Mouse (Mus musculus) bone marrow macrophage, adult 2 months (primary cell): ENCODE results near the gene Pole4. TPM values are rescaled to one million over a fixed set of nuclear protein-coding genes. Genes with fewer than 3 reads are reported as not detected.
"Not testable (repeated sequence)": the region's sequence is repeated elsewhere in the genome, so short reads cannot be mapped to it uniquely, and the experiment has no call there.

Experiments
- H3K27ac ChIP-seq: 2 replicates; pipeline ENCODE4 v1.5.1; 2012; ENCODE audit warnings: low read depth, low read length; ENCODE audit not compliant: insufficient read depth
- H3K4me1 ChIP-seq: 2 replicates; pipeline ENCODE4 v1.6.1; 2012; ENCODE audit warnings: low read length; ENCODE audit not compliant: control insufficient read depth, insufficient read depth
- H3K4me3 ChIP-seq: 2 replicates; pipeline ENCODE4 v1.5.1; 2012; ENCODE audit warnings: mild to moderate bottlenecking, low read length, moderate library complexity; ENCODE audit not compliant: insufficient read depth
- CTCF ChIP-seq: IDR thresholded peaks from 2 replicates; pipeline ENCODE4 v1.5.1; 2012; ENCODE audit warnings: low read depth, mild to moderate bottlenecking, low read length, moderate library complexity
- POLR2A ChIP-seq: IDR thresholded peaks from 2 replicates; pipeline ENCODE4 v1.6.1; 2012; ENCODE audit warnings: mild to moderate bottlenecking, low read depth, low read length, borderline replicate concordance
- polyA plus RNA-seq: library from polyadenylated mRNA; stranded (reverse); fragments of >200 nt; gene quantifications from 2 replicates; pipeline ENCODE4 v1.2.4, GENCODE M21; 2012; ENCODE audit not compliant: missing spikeins, insufficient read depth, insufficient read length

Pole4 gene
- polyA plus RNA-seq, 1 experiment, result 34.8 TPM

DNA sequence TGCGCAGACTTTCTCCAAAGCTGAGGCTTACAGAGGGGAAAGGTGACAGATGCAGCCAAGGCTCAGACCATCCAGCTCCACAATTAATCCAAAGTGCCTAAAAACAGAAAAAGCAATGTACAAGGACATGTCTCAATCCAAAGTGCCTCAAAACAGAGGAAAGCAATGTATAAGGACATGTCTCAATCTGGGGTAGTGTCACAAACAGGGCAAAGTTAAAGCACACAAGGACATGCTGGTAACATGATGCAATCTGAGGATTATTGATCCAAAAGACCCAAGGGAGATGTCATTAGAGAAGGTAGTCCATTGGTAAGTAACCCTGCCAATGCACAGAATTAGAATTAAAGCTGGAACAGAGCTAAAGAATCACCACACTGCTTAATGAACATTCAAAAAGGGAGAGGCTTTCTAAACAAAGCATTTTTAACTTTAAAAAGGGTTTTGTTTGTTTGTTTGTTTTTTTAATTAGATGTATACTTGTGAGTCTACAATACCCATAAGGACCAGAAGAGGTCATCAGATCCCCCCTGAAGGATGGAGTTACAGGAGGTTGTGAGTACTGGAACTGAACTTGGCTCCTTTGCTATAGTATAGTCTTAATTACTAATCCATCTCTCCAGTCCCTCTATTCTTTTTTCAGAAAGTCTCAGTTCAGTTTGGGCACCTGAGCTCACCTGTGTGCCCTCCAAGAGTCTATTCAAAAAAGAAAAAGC is 57.1 kb downstream of the Pole4 start:
- Histone ChIP-seq H3K27ac (no peak overlapping the region), H3K4me1 (peaks cover 11% of the 10 kb centered on the region; the same call in 1 of the 2 replicates), H3K4me3 (no peak overlapping the region)
- TF ChIP-seq CTCF (no peak), POLR2A (no peak)

DNA sequence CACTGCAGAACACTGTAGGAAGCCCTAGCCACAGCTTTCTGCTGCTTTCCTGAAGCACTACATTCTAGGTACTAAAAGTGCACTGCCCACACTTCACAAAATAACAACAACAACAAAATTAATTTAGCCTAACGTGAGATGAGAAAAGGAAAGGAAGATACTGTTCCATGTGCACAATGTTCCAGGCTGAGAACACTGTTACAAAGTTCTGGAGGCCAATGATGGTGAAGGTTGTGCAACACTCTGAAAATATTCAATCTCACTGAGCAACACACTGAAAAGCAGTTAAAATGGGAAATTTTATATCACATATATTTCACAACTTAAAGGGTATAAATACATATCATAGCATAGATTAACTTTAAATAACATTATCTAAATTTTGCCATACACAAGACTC is 58.2 kb downstream of the Pole4 start:
- no peak overlapping the region for H3K4me3 ChIP-seq
- no peak overlapping the region for H3K27ac ChIP-seq
- TF ChIP-seq POLR2A, result no peak
- no peak for TF ChIP-seq CTCF
- H3K4me1 ChIP-seq, result peaks cover 11% of the 10 kb centered on the region; the same call in 1 of the 2 replicates

DNA sequence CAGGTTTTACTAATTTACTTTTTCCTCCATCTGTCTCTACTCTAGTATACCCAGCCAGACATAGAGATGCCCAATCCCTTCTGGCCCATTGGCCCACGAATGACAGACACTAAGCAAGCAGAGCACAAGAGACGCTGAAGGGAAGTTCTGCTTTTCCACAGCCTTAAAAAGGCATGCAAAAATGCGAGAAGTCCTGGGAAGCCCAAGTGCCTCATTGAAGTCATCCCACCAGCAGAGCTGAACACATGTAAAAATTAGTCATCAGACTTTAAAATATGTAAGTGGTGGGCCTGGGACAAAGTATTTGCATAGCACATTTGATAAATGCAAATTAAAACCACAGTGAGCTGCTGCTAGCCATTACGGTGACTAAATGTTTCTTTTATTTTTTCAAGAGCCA is 65.1 kb downstream of the Pole4 start:
- H3K27ac ChIP-seq, result no peak overlapping the region
- H3K4me1 ChIP-seq, result peaks cover 5% of the 10 kb centered on the region; the same call in 1 of the 2 replicates
- H3K4me3 ChIP-seq, result no peak overlapping the region
- TF ChIP-seq CTCF (no peak), POLR2A (no peak)

DNA sequence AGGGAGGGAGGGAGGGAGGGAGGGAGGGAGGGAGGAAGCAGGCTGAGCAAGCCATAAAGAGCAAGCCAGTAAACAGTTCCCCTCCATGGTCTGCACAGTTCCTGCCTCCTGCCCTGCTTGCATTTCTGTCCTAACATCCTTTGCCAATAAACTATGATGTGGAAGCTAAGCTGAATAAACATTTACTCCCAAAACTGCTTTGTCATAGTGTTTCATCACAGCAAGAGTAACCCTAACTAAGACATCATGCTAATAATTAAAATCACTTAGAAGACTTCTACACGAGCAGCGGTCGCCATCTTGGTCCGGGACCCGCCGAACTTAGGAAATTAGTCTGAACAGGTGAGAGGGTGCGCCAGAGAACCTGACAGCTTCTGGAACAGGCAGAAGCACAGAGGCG is 79.8 kb downstream of the Pole4 start:
- not testable (repeated sequence) for H3K27ac ChIP-seq, H3K4me1 ChIP-seq

DNA sequence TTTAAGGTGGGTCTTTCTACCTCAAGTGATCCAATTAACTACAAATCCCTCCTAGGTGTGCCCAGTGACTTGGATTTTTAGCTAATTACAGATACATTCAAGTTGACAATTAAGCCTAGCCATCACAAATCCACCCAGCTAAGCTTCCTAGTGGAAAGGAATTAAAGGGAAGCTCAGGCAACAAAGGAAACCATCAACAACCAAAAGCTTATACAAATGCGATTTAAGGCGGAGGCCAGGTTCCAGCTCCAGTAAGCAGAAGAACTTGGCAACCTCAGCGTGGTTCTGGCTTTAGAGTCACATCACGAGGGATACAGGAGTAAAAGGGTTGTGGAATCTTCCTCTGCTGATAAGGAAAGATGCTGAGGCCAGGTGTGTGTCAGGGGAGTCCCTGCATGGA is 92.0 kb downstream of the Pole4 start:
- no peak for TF ChIP-seq CTCF
- no peak for TF ChIP-seq POLR2A
- Histone ChIP-seq H3K27ac (no peak overlapping the region), H3K4me1 (no peaks in the 10 kb centered on the region), H3K4me3 (no peak overlapping the region)

More for the DNA sequence above, 79.8 kb downstream of the Pole4 start:
- H3K4me3 ChIP-seq, result not testable (repeated sequence)

DNA sequence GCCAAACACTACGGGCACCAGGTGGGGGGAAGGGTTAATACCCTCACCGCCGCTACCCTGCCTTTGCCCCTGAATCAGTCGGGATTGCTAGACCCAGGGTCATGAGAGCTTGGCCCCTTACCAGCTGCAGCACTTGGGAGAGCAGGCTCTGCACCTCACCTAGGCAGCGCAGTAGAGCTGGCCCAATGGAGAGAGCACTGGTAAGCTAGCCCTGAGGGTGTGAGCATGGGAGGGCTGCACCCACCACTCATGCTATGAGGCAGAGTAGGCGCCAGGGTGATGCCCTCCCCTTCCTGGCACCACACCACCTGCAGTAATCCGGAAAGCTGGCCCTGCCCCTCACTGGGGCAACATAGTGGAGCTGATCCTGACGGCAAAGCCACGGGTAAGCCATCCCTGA is 94.1 kb downstream of the Pole4 start:
- Histone ChIP-seq H3K4me3 (no peak overlapping the region), H3K27ac (no peak overlapping the region), H3K4me1 (no peaks in the 10 kb centered on the region)
- TF ChIP-seq POLR2A (no peak), CTCF (no peak)

DNA sequence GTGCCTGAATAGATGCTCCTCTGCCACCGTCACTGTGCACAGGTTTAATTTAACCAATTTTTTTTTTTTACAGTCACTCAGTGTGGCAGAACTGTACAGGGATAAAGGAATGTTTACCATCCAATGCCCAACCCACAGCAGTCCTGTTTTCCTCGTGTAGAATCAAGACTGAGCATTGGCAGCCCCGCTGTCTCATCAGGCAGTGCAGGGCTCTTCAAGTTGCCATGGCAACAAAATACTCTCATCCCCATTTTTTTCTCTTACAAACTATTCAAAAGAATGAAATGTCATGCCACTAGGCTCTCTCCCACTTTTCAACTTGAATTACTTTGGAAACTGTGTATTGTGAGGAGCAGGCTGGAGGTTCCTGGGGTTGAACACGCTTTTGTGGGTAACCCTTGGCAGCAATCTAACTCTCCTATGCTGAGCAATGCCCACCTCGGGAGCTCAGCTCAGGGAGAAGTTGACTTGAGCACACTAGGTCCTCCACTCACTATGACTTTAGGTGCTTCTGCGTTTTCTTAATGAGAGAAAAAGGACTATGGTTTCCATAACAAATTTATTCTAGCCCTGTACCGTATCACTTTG is 95.7 kb downstream of the Pole4 start:
- Histone ChIP-seq H3K4me3 (no peak overlapping the region), H3K27ac (no peak overlapping the region), H3K4me1 (no peaks in the 10 kb centered on the region)
- no peak for TF ChIP-seq CTCF
- no peak for TF ChIP-seq POLR2A

DNA sequence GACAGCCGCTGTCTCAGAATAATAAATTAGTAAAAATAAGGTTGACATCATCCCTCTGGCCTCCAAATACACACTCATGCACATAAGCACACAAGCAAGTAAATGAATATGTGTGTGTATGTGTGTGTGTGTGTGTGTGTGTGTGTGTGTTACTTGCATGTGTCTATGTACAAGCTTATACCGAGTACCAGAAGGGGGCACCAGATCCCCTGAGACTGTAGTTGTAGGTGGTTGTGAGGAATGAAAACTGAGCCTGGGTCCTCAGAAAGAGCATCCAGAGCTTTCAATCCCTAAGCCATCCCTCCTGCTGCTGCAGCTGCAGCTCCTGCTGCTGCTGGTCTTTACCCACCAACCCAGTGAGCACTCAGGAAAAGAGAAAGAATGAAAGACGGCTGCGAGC is 96.4 kb downstream of the Pole4 start:
- TF ChIP-seq CTCF, result no peak
- TF ChIP-seq POLR2A, result no peak
- Histone ChIP-seq H3K4me1 (no peaks in the 10 kb centered on the region), H3K4me3 (no peak overlapping the region), H3K27ac (no peak overlapping the region)

DNA sequence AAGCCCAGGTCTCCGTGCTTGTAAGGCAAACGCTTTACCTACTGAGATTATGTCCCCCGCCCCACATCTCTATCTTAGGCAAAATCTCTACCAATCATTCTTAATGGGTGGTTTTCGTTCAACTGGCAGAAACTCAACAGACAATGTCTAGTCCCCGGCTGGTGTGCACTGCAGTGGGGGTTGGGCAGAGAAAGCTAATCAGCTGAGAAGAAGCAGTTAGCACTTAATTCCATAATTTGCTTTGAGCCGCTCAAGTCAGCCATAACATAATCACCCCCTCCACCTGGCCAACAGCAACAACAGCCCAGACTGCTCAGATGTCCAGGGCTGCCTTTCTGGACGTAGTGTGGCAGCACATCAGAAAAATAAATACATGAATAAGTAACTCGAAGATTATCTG is 100.4 kb downstream of the Pole4 start:
- Histone ChIP-seq H3K4me3 (no peak overlapping the region), H3K4me1 (no peaks in the 10 kb centered on the region), H3K27ac (no peak overlapping the region)
- TF ChIP-seq CTCF (no peak), POLR2A (no peak)

DNA sequence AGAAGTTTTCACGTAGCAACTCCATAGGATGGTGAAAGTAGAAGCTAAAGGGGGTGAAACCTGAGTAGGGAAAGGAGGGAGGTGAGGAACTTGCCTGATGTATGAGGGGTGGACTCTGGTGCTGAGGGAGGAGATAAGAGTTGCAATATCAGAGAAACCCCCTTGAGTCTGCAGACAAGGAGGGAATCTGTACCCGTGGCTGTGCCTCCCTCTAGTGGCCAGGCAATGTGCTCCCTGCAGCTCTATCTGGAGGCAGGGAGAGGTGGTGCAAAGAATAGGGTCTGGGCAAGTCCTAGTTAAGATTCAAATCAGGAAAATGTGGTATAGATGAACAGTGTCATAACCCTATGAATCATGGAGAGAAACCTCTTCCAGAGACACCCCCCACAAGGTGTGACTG is 101.5 kb downstream of the Pole4 start:
- TF ChIP-seq CTCF (no peak), POLR2A (no peak)
- Histone ChIP-seq H3K27ac (no peak overlapping the region), H3K4me1 (no peaks in the 10 kb centered on the region), H3K4me3 (no peak overlapping the region)
